In genomic region chr5:29736073-29736900, GRCm38 (mm10) we compare ENCODE assay signal across 9 mouse cellular contexts. TPM values are rescaled to one million over a fixed set of nuclear protein-coding genes. Genes with fewer than 3 reads are reported as not detected.
DNase-seq lines count a peak whose midpoint lies in the region; ATAC-seq and TF ChIP-seq lines count a peak whose summit lies in the region.
"Had no signal": no experiment of that assay in that cellular context is flagged by ENCODE, and none has a peak within 500 bp of the region (broad histone marks: within the 10 kb centered on the region; RNA-seq: fewer than 3 reads in every experiment).

No protein-coding gene starts in this region.

- TF ChIP-seq POLR2A in MEL (IDR thresholded peaks at IDR 0.05; ENCODE audit: control insufficient read depth in 1 of 2, insufficient read depth in 1 of 2, low read depth in 1 of 2, low read length in 2 of 2, poor library complexity in 1 of 2), result peak in 1 of 2 experiments; percentile 62; a peak in 2 of 4 replicates

- no peak for TF ChIP-seq RAD21 in MEL (IDR thresholded peaks at IDR 0.05; ENCODE audit: low read depth, low read length)

- no peak for TF ChIP-seq EP300 in MEL (IDR thresholded peaks at IDR 0.05; ENCODE audit: low read depth in 1 of 2, low read length in 2 of 2)

- H3K4me3 ChIP-seq in MEL (ENCODE audit: control insufficient read depth in 1 of 2, insufficient read depth in 1 of 2, low read depth in 2 of 2, low read length in 2 of 2), result peak overlapping the region; percentile 77 to 82
- H3K4me3 ChIP-seq in embryonic facial prominence, embryonic 10.5 days, result peak overlapping the region; percentile 99
- H3K4me3 ChIP-seq in heart, embryonic 16.5 days (ENCODE audit: low read length), result peak overlapping the region; percentile 95
- H3K4me3 ChIP-seq in limb, embryonic 12.5 days (replicated peaks), result peak overlapping the region; percentile 97
- H3K4me3 ChIP-seq in midbrain, embryonic 12.5 days, result peak overlapping the region; percentile 85

- peak; percentile 50 for ATAC-seq in heart, embryonic 16.5 days (replicated peaks; ENCODE audit: extremely low read depth, insufficient read depth, low FRiP score)
- peak; percentile 72 for ATAC-seq in limb, embryonic 12.5 days (ENCODE audit: insufficient number of reproducible peaks, insufficient read depth, low FRiP score, low TSS enrichment, low read depth)
- ATAC-seq in midbrain, embryonic 12.5 days (ENCODE audit: low FRiP score, low read depth), result peak; percentile 67

- no peaks in the 10 kb centered on the region for H3K9me3 ChIP-seq in MEL (replicated peaks; ENCODE audit: insufficient read depth, low read length)
- no peaks in the 10 kb centered on the region for H3K9me3 ChIP-seq in embryonic facial prominence, embryonic 10.5 days
- no peaks in the 10 kb centered on the region for H3K9me3 ChIP-seq in heart, embryonic 16.5 days (replicated peaks; ENCODE audit: control insufficient read depth, low read length)
- H3K9me3 ChIP-seq in limb, embryonic 12.5 days, result no peaks in the 10 kb centered on the region
- H3K9me3 ChIP-seq in midbrain, embryonic 12.5 days, result no peaks in the 10 kb centered on the region

- H3K79me2 ChIP-seq in MEL (ENCODE audit: control insufficient read depth, insufficient read depth, low read length, poor library complexity), result peaks cover 53% of the 10 kb centered on the region

- H3K4me1 ChIP-seq in MEL (ENCODE audit: control insufficient read depth in 1 of 2, insufficient read depth in 2 of 2, low read length in 2 of 2), result peaks cover 1 to 21% of the 10 kb centered on the region in 2 experiments; a peak in 3 of 4 replicates
- H3K4me1 ChIP-seq in embryonic facial prominence, embryonic 10.5 days, result peaks cover 24% of the 10 kb centered on the region
- H3K4me1 ChIP-seq in heart, embryonic 16.5 days (ENCODE audit: control insufficient read depth, insufficient read depth, low read length), result peaks cover 34% of the 10 kb centered on the region
- H3K4me1 ChIP-seq in limb, embryonic 12.5 days (replicated peaks), result peaks cover 23% of the 10 kb centered on the region
- peaks cover 31% of the 10 kb centered on the region for H3K4me1 ChIP-seq in midbrain, embryonic 12.5 days

- H3K4me2 ChIP-seq in heart, embryonic 16.5 days (ENCODE audit: low read depth, low read length), result peak overlapping the region; percentile 76
- peak overlapping the region; percentile 80 for H3K4me2 ChIP-seq in limb, embryonic 12.5 days
- H3K4me2 ChIP-seq in midbrain, embryonic 12.5 days (replicated peaks), result peak overlapping the region; percentile 82

- H3K27me3 ChIP-seq in MEL (ENCODE audit: control insufficient read depth in 1 of 2, insufficient read depth in 2 of 2, low read length in 2 of 2), result no peaks in the 10 kb centered on the region
- H3K27me3 ChIP-seq in embryonic facial prominence, embryonic 10.5 days (replicated peaks; ENCODE audit: low read depth, poor library complexity, severe bottlenecking), result no peaks in the 10 kb centered on the region
- H3K27me3 ChIP-seq in heart, embryonic 16.5 days (ENCODE audit: control insufficient read depth, insufficient read depth, low read length), result no peaks in the 10 kb centered on the region
- H3K27me3 ChIP-seq in limb, embryonic 12.5 days, result no peaks in the 10 kb centered on the region
- no peaks in the 10 kb centered on the region for H3K27me3 ChIP-seq in midbrain, embryonic 12.5 days

- H3K27ac ChIP-seq in MEL (ENCODE audit: control insufficient read depth, low read depth, low read length), result peak overlapping the region; percentile 98
- peak overlapping the region; percentile 95 for H3K27ac ChIP-seq in embryonic facial prominence, embryonic 10.5 days (replicated peaks)
- peak overlapping the region; percentile 99 for H3K27ac ChIP-seq in heart, embryonic 16.5 days (ENCODE audit: low read length)
- H3K27ac ChIP-seq in limb, embryonic 12.5 days, result peak overlapping the region; percentile 95
- peak overlapping the region; percentile 96 for H3K27ac ChIP-seq in midbrain, embryonic 12.5 days (replicated peaks)

- no peak for TF ChIP-seq CTCF in MEL (IDR thresholded peaks at IDR 0.05 in 2 of 3, conservative IDR thresholded peaks at IDR 0.05 in 1 of 3; ENCODE audit: control insufficient read depth in 1 of 3, insufficient read depth in 1 of 3, low read depth in 2 of 3, low read length in 3 of 3, poor library complexity in 1 of 3, severe bottlenecking in 1 of 3)

- H3K9ac ChIP-seq in MEL (ENCODE audit: control insufficient read depth, low read depth, low read length, poor library complexity, severe bottlenecking), result peak overlapping the region; percentile 90
- H3K9ac ChIP-seq in heart, embryonic 16.5 days (ENCODE audit: low read length), result peak overlapping the region; percentile 96
- peak overlapping the region; percentile 96 for H3K9ac ChIP-seq in limb, embryonic 12.5 days (replicated peaks)
- H3K9ac ChIP-seq in midbrain, embryonic 12.5 days (replicated peaks), result peak overlapping the region; percentile 92

- WGBS in embryonic facial prominence, embryonic 10.5 days, result 1% methylated on average over 48 of the region's 48 CpGs
- WGBS in heart, embryonic 16.5 days, result under 1% methylated on average over 48 of the region's 48 CpGs
- WGBS in limb, embryonic 12.5 days, result 2% methylated on average over 48 of the region's 48 CpGs
- WGBS in midbrain, embryonic 12.5 days, result 1% methylated on average over 48 of the region's 48 CpGs

- DNase-seq in gastrocnemius, adult 18-20 months (ENCODE audit: low spot score), result peak; percentile 72
- no peak for DNase-seq in gastrocnemius, postnatal 4 days (ENCODE audit: low spot score in 2 of 2)
- DNase-seq in MEL (ENCODE audit: low read depth, low spot score), result peak; percentile 75
- no peak for DNase-seq in embryonic facial prominence, embryonic 10.5 days (ENCODE audit: low spot score)
- DNase-seq in layer of hippocampus, adult 9-10 months (ENCODE audit: low spot score), result no peak

- peaks cover 2 to 22% of the 10 kb centered on the region in 2 experiments; a peak in 2 of 4 replicates for H3K36me3 ChIP-seq in MEL (ENCODE audit: control insufficient read depth in 1 of 2, insufficient read depth in 2 of 2, low read length in 2 of 2)
- H3K36me3 ChIP-seq in embryonic facial prominence, embryonic 10.5 days (replicated peaks), result peaks cover 5% of the 10 kb centered on the region; the same call in 1 of the 2 replicates
- H3K36me3 ChIP-seq in heart, embryonic 16.5 days (ENCODE audit: control insufficient read depth, insufficient read depth), result no peaks in the 10 kb centered on the region
- no peaks in the 10 kb centered on the region for H3K36me3 ChIP-seq in limb, embryonic 12.5 days
- no peaks in the 10 kb centered on the region for H3K36me3 ChIP-seq in midbrain, embryonic 12.5 days

TF ChIP-seq in MEL, 35 proteins besides CTCF, POLR2A, EP300 and RAD21 (continues in another document):
- TF ChIP-seq MXI1 (IDR thresholded peaks at IDR 0.05; ENCODE audit: low read depth, low read length), result peak; percentile 50; the same call in 1 of the 2 replicates
- no peak; the same call in none of the 2 replicates for TF ChIP-seq SIN3A (IDR thresholded peaks at IDR 0.05; ENCODE audit: low read length)
- peak; percentile 26; the same call in 1 of the 2 replicates for TF ChIP-seq ZMIZ1 (IDR thresholded peaks at IDR 0.05; ENCODE audit: low read depth, low read length)
- TF ChIP-seq CHD2 (IDR thresholded peaks at IDR 0.05; ENCODE audit: low read length), result no peak
- no peak for TF ChIP-seq MYC (IDR thresholded peaks at IDR 0.05; ENCODE audit: low read depth, low read length)
- no peak for TF ChIP-seq USF1 (IDR thresholded peaks at IDR 0.05; ENCODE audit: low read depth, low read length)
- no peak for TF ChIP-seq BHLHE40 (IDR thresholded peaks at IDR 0.05; ENCODE audit: borderline replicate concordance, low read depth, low read length)
- no peak for TF ChIP-seq ZKSCAN1 (IDR thresholded peaks at IDR 0.05; ENCODE audit: low read depth, low read length)
- no peak for TF ChIP-seq ELF1 (IDR thresholded peaks at IDR 0.05; ENCODE audit: low read depth, low read length)
- TF ChIP-seq CHD1 (IDR thresholded peaks at IDR 0.05; ENCODE audit: low read depth, low read length), result no peak
- TF ChIP-seq POLR2AphosphoS2 (IDR thresholded peaks at IDR 0.05; ENCODE audit: low read length), result no peak
- no peak for TF ChIP-seq ZNF384 (IDR thresholded peaks at IDR 0.05; ENCODE audit: low read depth, low read length)
- TF ChIP-seq ETS1 (IDR thresholded peaks at IDR 0.05; ENCODE audit: low read depth, low read length), result no peak
- TF ChIP-seq USF2 (IDR thresholded peaks at IDR 0.05; ENCODE audit: borderline replicate concordance in 1 of 2, insufficient read depth in 1 of 2, low read depth in 1 of 2, low read length in 2 of 2), result no peak
- no peak for TF ChIP-seq MAZ (IDR thresholded peaks at IDR 0.05; ENCODE audit: low read depth, low read length)
- no peak for TF ChIP-seq POLR2AphosphoS5 (IDR thresholded peaks at IDR 0.05; ENCODE audit: borderline replicate concordance, low read depth, low read length)
- TF ChIP-seq MYB (IDR thresholded peaks at IDR 0.05; ENCODE audit: low read depth, low read length), result peak; percentile 3; the same call in 1 of the 2 replicates
- no peak for TF ChIP-seq TCF12 (IDR thresholded peaks at IDR 0.05; ENCODE audit: low read depth, low read length)
- TF ChIP-seq HCFC1 (IDR thresholded peaks at IDR 0.05; ENCODE audit: low read depth, low read length), result no peak
- TF ChIP-seq TAL1 (IDR thresholded peaks at IDR 0.05; ENCODE audit: low read length), result no peak

RNA-seq across cellular contexts. Expression of gene Gm5129, which starts 0.6 kb away (rescaled TPM):
- 1 to 10 TPM in 1 of 2 experiments, not detected in 1; 1.1 TPM for total RNA-seq in gastrocnemius, adult 18-20 months (2021)
- not detected for total RNA-seq in gastrocnemius, postnatal 4 days (2021)
- total RNA-seq in MEL (2012; rRNA removed), result 1.0 TPM in 1 of 2 replicates, not detected in the other
- not detected for polyA plus RNA-seq in MEL (2012; ENCODE audit: insufficient read depth in 1 of 2, insufficient read length in 2 of 2, low read depth in 1 of 2, low replicate concordance in 2 of 2, missing spikeins in 1 of 2)
- polyA plus RNA-seq in embryonic facial prominence, embryonic 10.5 days (2016; fragmentation: Nextera tagmentation; extraction: Ambion mirVana), result not detected in 2 replicates
- not detected in 2 replicates for polyA plus RNA-seq in heart, embryonic 16.5 days (2015; fragmentation: Nextera tagmentation; extraction: Ambion mirVana)
- not detected in 2 replicates for polyA plus RNA-seq in limb, embryonic 12.5 days (2016; fragmentation: Nextera tagmentation; extraction: Ambion mirVana)
- not detected in 2 replicates for polyA plus RNA-seq in midbrain, embryonic 12.5 days (2016; fragmentation: Nextera tagmentation; extraction: Ambion mirVana)
- total RNA-seq: layer of hippocampus, postnatal 14 days had no signal

RNA-seq across cellular contexts. Expression of gene Dnajb6, which starts 0.8 kb away (rescaled TPM):
- 10 to 100 TPM; 76.6 to 88.0 TPM for total RNA-seq in gastrocnemius, adult 18-20 months (2021)
- 10 to 100 TPM; 82.6 to 98.4 TPM for total RNA-seq in gastrocnemius, postnatal 4 days (2021)
- 125 and 131 TPM in 2 replicates for total RNA-seq in MEL (2012; rRNA removed)
- polyA plus RNA-seq in MEL (2012; ENCODE audit: insufficient read depth in 1 of 2, insufficient read length in 2 of 2, low read depth in 1 of 2, low replicate concordance in 2 of 2, missing spikeins in 1 of 2), result 100 to 1,000 TPM in 1 of 2 experiments, not detected in 1; 157 TPM
- polyA plus RNA-seq in embryonic facial prominence, embryonic 10.5 days (2016; fragmentation: Nextera tagmentation; extraction: Ambion mirVana), result 173 and 181 TPM in 2 replicates
- polyA plus RNA-seq in heart, embryonic 16.5 days (2015; fragmentation: Nextera tagmentation; extraction: Ambion mirVana), result 92.3 and 96.2 TPM in 2 replicates
- 173 and 176 TPM in 2 replicates for polyA plus RNA-seq in limb, embryonic 12.5 days (2016; fragmentation: Nextera tagmentation; extraction: Ambion mirVana)
- polyA plus RNA-seq in midbrain, embryonic 12.5 days (2016; fragmentation: Nextera tagmentation; extraction: Ambion mirVana), result 222 and 249 TPM in 2 replicates

Comparison
In these comparisons a context has a peak if more than half of its experiments do, and no peak if none do; other contexts are left out.
1. DNase-seq: peak in gastrocnemius, adult 18-20 months (single experiment) and MEL (single experiment); none in gastrocnemius, postnatal 4 days (0 of 2), embryonic facial prominence, embryonic 10.5 days (single experiment) and layer of hippocampus, adult 9-10 months (single experiment).
2. Peak in every context shown above with its lines, with median percentiles within 50 percentile points of each other: H3K27ac ChIP-seq, H3K4me3 ChIP-seq, H3K9ac ChIP-seq, ATAC-seq and H3K4me2 ChIP-seq.